ENCODE assay signal across 14 mouse cellular contexts in genomic region chr16:10770531-10771325, GRCm38 (mm10). TPM values are rescaled to one million over a fixed set of nuclear protein-coding genes. Genes with fewer than 3 reads are reported as not detected.
DNase-seq lines count a peak whose midpoint lies in the region; TF ChIP-seq lines count a peak whose summit lies in the region.
"Had no signal": no experiment of that assay in that cellular context is flagged by ENCODE, and none has a peak within 500 bp of the region (broad histone marks: within the 10 kb centered on the region; RNA-seq: fewer than 3 reads in every experiment).

No protein-coding gene starts in this region.

- TF ChIP-seq CTCF in layer of hippocampus, adult 2 months (conservative IDR thresholded peaks at IDR 0.05), result peak; percentile 38

- no peak for DNase-seq in layer of hippocampus, adult 2 months (ENCODE audit: low spot score in 2 of 2)
- no peak for DNase-seq in layer of hippocampus, adult 18-20 months (ENCODE audit: low spot score in 2 of 2)
- DNase-seq in thymus, postnatal 0 days (ENCODE audit: low spot score), result peak; percentile 62
- no peak for DNase-seq in thymus, adult 18-20 months
- peak; percentile 65 for DNase-seq in induced T-regulatory cell, adult 2 months (ENCODE audit: low read depth)
- no peak for DNase-seq in cerebellum, adult 8-10 months
- no peak for DNase-seq in right cerebral cortex, postnatal 10 days (ENCODE audit: low spot score in 2 of 2)
- DNase-seq: kidney, adult 2 months; right cerebral cortex, postnatal 25 days had no signal

- H3K4me3 ChIP-seq in layer of hippocampus, adult 2 months, result no peak overlapping the region
- H3K4me3 ChIP-seq: forebrain, embryonic 15.5 days; heart, embryonic 10.5 days had no signal

- no peak overlapping the region for H3K27ac ChIP-seq in layer of hippocampus, adult 2 months
- H3K27ac ChIP-seq: forebrain, embryonic 15.5 days; liver, embryonic 14.5 days had no signal

RNA-seq across cellular contexts. Expression of gene Socs1, which starts 14.6 kb away (rescaled TPM):
- under 1 TPM; 0.59 to 0.97 TPM for total RNA-seq in layer of hippocampus, adult 2 months (2021)
- total RNA-seq in layer of hippocampus, adult 18-20 months (2021), result under 1 TPM; 0.71 to 0.82 TPM
- polyA plus RNA-seq in thymus, postnatal 0 days (2015; fragmentation: Nextera tagmentation; extraction: Ambion mirVana), result 146 and 184 TPM in 2 replicates

RNA-seq across cellular contexts. Expression of gene Tnp2, which starts 17.7 kb away (rescaled TPM):
- total RNA-seq in layer of hippocampus, adult 2 months (2021), result not detected
- total RNA-seq in layer of hippocampus, adult 18-20 months (2021), result not detected
- polyA plus RNA-seq in thymus, postnatal 0 days (2015; fragmentation: Nextera tagmentation; extraction: Ambion mirVana), result 3.7 and 4.5 TPM in 2 replicates
- total RNA-seq: layer of hippocampus, postnatal 25 days had no signal
- polyA plus RNA-seq: forebrain, embryonic 15.5 days; heart, embryonic 10.5 days; liver, embryonic 14.5 days; Patski had no signal

RNA-seq across cellular contexts. Expression of gene Prm3, which starts 20.0 kb away (rescaled TPM):
- total RNA-seq in layer of hippocampus, adult 2 months (2021), result not detected
- total RNA-seq in layer of hippocampus, adult 18-20 months (2021), result not detected
- polyA plus RNA-seq in thymus, postnatal 0 days (2015; fragmentation: Nextera tagmentation; extraction: Ambion mirVana), result not detected in 2 replicates
- total RNA-seq: layer of hippocampus, postnatal 25 days had no signal
- polyA plus RNA-seq: forebrain, embryonic 15.5 days; heart, embryonic 10.5 days; kidney, adult 2 months; liver, embryonic 14.5 days; Patski had no signal

RNA-seq across cellular contexts. Expression of gene Prm2, which starts 25.2 kb away (rescaled TPM):
- total RNA-seq in layer of hippocampus, adult 2 months (2021), result not detected
- total RNA-seq in layer of hippocampus, adult 18-20 months (2021), result not detected
- polyA plus RNA-seq in thymus, postnatal 0 days (2015; fragmentation: Nextera tagmentation; extraction: Ambion mirVana), result not detected in 2 replicates
- total RNA-seq: layer of hippocampus, postnatal 25 days had no signal
- polyA plus RNA-seq: forebrain, embryonic 15.5 days; heart, embryonic 10.5 days; liver, embryonic 14.5 days; Patski had no signal

RNA-seq across cellular contexts. Expression of gene Prm1, which starts 34.9 kb away (rescaled TPM):
- total RNA-seq in layer of hippocampus, adult 2 months (2021), result not detected
- not detected for total RNA-seq in layer of hippocampus, adult 18-20 months (2021)
- 1.4 and 2.1 TPM in 2 replicates for polyA plus RNA-seq in thymus, postnatal 0 days (2015; fragmentation: Nextera tagmentation; extraction: Ambion mirVana)
- total RNA-seq: layer of hippocampus, postnatal 25 days had no signal
- polyA plus RNA-seq: forebrain, embryonic 15.5 days; heart, embryonic 10.5 days; liver, embryonic 14.5 days had no signal

Comparison
In these comparisons a context has a peak if more than half of its experiments do, and no peak if none do; other contexts are left out.
1. DNase-seq: peak in thymus, postnatal 0 days (single experiment) and induced T-regulatory cell, adult 2 months (single experiment); none in layer of hippocampus, adult 2 months (0 of 2), layer of hippocampus, adult 18-20 months (0 of 2), thymus, adult 18-20 months (0 of 2), cerebellum, adult 8-10 months (single experiment) and right cerebral cortex, postnatal 10 days (0 of 2).